Mouse (Mus musculus) embryo, embryonic 9.5 days (tissue): ENCODE measurements at regions not wholly inside any gene's neighbourhood (a gene's known extent, or its start where the extent isn't known, plus 50 kb on each side); places are given as distances from the start of the nearest gene placed in this dataset.
"Not testable (repeated sequence)": the region's sequence is repeated elsewhere in the genome, so short reads cannot be mapped to it uniquely, and the experiment has no call there.

Experiments
- DNase-seq: peaks from one replicate; pipeline ENCODE4 v3.0.0-alpha.2; 2017; ENCODE audit errors: extremely low spot score

- no peak for DNase-seq
Observed at GRCm38 (mm10) chr7:118320307-118320706, 76.8 kb upstream of the Smg1 start.

GRCm38 (mm10) chr7:118318432-118319135 lies 75.1 kb upstream of the Smg1 start:
- no peak for DNase-seq

- DNase-seq: not testable (repeated sequence)
Observed at GRCm38 (mm10) chr7:118314886-118315285, 71.4 kb upstream of the Smg1 start.

DNA sequence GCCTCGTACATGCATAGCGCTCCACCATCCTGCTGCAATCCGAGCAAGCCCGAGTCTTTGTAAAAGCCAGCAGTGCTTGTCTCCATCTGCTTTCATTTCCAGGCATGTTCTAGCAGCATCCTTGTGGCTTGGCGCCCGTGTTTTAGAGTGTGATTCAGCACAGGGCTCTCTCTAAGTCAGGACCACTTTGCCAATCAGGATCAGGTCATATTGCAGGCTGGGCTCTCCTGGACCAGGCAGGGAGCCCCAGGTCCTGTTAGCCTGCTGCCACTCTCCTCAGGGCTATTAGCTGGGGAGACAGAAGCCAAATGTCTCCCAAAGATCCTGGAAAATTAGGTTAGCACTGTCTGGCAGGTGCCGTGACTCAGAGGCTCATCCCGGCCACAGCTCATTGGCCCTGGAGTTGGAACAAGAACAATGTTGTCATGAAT lies 70.8 kb upstream of the Smg1 start:
- no peak for DNase-seq

- DNase-seq: no peak
Observed at GRCm38 (mm10) chr7:118313818-118314217, 70.3 kb upstream of the Smg1 start.

- no peak for DNase-seq
Observed at GRCm38 (mm10) chr7:118309733-118310132, 66.3 kb upstream of the Smg1 start.

DNA sequence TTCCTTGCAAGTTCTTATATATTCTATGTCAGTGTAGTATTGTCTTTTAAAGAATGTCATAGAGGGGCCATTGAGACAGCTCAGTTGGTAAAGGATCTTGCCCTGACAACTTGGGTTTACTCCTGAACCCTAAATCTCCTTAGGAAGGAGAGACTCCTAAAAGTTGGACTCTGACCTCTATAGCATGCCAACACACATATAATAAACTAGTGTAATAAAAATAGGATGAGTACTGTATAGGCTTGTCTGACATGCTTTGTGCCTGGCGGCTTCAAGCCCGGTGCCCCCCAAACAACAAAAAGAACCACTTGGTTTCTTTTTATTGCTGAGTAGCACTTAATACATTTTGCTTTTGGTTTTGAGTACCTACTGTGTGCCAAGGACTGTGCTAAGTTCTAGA lies 65.4 kb upstream of the Smg1 start:
- no peak for DNase-seq

GRCm38 (mm10) chr7:118304812-118305211 lies 61.3 kb upstream of the Smg1 start:
- peak; percentile 82 for DNase-seq

- DNase-seq: no peak
Observed at GRCm38 (mm10) chr7:118304338-118304737, 60.9 kb upstream of the Smg1 start.

GRCm38 (mm10) chr7:118303921-118304320 lies 60.5 kb upstream of the Smg1 start:
- DNase-seq: no peak

DNA sequence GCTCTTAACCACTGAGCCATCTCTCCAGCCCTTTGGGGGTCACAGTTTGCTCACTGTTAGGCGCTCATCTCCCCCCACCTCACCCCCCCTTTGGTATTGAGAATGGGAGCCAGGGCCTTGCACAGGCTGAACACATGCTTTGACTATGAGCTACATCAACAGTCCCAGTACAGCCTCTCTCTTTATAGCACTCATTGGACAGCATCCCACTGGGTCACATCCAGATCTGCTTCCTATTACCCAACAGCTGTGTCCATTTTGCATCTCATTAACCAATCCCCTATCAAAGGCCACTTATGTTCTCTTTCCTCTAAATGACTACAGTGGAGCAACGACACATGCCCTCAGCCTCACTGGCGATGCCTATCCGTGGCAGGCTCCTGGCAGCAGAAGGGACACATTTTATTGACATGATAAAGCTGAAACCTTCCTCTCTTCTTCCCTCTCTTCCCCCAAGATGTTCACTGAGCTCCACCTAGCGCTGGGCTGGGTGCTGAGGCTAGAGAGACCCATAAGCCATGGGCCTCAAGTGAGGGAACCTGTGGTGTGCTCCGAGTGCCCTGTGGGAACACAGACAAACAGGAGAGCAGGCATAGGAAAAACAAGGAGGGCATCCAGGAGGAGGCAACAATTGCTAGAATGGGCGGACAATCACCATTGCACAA lies 57.3 kb upstream of the Smg1 start:
- DNase-seq: no peak

DNA sequence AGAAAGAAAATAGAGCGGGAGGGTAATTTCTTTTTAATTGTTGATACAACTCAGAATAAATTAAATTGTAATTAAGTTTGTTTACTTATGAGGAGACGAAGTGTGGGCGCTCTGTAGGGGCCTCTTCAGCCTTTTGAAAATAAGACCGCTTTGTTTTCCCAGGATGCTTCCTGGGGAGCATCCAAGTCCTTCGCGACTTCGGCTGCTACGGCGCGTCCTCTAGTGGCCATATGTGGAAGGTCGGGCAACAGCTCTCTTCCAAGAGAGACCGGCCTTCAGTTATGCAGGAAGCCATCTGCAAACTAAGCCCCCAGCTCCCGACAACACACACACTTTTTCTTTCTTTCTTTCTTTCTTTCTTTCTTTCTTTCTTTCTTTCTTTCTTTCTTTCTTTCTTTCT lies 54.1 kb upstream of the Smg1 start:
- peak; percentile 82 for DNase-seq

- DNase-seq: no peak
Observed at GRCm38 (mm10) chr7:118296856-118297518, 53.5 kb upstream of the Smg1 start.

- DNase-seq: no peak
Observed at GRCm38 (mm10) chr7:118295855-118296254, 52.4 kb upstream of the Smg1 start.

GRCm38 (mm10) chr7:118295275-118295674 lies 51.8 kb upstream of the Smg1 start:
- DNase-seq: no peak

DNA sequence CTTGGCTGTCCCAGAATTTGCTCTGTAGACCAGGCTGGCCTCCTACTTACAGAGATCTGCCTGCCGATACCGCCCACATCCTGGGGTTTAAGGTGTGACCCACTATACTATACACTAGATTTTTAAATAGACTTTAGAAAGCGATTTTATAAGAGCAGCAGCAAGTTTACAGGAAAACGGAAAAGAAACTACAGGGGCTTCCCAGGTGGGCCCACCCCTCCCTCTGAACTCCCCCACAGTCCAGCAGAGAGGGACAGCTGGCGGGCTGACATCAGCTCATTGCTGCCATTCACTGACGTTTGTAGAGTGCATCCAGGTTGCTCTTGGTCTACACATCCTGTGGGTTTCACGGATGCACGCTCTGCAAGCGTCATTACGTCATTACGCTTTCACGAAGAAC lies 51.2 kb upstream of the Smg1 start:
- no peak for DNase-seq
